Mouse (Mus musculus): Measurements from ENCODE around the gene Rbl1. TPM values are rescaled to one million over a fixed set of nuclear protein-coding genes. Genes with fewer than 3 reads are reported as not detected.

Rbl1 gene
- total RNA-seq, 2 experiments from 2014 or later, result 1.7 to 1.9 TPM

DNA sequence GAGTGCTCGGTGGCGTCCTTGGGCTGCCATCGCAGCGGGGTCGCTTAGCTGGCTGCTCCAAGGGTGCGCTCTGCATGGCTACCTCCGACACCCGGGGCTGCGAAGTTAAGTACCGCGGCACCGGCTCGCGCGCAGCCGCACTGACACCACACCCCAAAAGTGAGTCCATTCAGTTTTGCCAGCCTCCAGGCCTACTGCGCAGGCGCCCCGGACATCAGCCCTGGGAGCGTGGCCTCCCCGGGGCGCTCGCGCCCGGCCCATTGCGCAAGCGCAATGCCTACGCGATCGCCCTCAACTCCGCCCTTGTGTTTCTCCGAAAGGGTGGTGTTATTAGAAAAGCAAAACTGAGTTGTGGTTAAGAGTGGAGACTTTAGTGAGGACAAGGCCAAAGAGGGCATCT is 69.3 kb downstream of the Rbl1 start, which contains the start of gene Samhd1:
Gene Samhd1 (minus strand): TSS at position 252 of the 400 bp plus-strand sequence.
- DNase-seq (ENCODE audit: low spot score in 2 of 2), result peak; percentile 80 to 91

DNA sequence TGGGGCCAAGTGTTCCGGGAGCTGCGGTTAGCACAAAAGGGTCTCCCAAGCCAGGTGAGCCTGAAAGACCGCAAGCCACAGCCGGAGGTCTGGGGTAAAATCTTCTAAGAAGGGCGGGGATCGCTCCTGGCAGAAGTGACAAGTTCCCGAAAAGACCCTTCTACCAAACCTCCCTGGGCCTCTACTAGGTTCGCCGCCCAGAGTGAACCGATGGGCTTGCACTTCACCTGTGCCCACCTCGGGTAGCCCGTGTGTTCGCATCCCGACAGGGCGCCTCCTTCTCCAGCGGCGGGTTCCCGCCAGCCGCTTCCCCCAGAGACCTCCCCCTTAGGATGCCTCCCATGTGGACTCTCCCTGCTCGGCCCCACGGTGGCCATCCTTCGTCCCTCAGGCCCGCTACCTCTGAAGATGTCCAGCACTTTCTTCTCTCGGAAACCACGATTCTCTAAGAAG is 69.8 kb downstream of the Rbl1 start:
- no peak for DNase-seq (ENCODE audit: low spot score in 2 of 2)

DNA sequence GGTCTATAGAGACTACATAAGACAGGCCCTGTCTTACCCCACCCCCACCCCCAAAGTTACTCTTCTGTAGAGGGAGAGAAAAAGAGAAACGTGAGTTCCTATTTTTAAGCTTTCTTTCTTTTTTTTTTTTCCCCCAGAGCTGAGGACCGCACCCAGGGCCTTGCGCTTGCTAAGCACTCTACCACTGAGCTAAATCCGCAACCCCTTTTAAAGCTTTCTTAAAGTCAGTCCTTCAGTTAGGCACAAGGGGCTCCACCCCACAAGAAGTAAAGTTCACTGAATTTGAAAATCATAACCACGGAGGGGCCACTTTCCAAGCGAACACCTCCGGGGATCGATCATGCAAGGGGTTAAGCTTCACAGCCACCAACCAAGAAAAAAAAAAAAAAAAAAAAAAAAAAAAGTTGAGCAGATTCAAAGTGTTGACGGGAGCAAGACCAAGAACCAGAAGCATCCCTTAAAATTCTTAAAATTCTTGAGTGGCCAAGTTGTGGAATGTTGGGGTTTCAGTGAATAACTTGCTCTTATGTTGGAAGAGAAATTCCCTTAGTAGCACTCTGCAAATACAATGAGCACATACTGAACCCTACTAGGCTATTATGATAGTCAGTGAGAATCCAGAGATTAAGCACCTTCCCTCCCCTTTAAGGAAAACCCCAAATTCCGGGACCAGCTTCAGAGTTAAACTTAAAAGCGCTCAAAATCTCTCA is 70.4 kb downstream of the Rbl1 start:
- DNase-seq (ENCODE audit: low spot score in 2 of 2), result no peak

DNA sequence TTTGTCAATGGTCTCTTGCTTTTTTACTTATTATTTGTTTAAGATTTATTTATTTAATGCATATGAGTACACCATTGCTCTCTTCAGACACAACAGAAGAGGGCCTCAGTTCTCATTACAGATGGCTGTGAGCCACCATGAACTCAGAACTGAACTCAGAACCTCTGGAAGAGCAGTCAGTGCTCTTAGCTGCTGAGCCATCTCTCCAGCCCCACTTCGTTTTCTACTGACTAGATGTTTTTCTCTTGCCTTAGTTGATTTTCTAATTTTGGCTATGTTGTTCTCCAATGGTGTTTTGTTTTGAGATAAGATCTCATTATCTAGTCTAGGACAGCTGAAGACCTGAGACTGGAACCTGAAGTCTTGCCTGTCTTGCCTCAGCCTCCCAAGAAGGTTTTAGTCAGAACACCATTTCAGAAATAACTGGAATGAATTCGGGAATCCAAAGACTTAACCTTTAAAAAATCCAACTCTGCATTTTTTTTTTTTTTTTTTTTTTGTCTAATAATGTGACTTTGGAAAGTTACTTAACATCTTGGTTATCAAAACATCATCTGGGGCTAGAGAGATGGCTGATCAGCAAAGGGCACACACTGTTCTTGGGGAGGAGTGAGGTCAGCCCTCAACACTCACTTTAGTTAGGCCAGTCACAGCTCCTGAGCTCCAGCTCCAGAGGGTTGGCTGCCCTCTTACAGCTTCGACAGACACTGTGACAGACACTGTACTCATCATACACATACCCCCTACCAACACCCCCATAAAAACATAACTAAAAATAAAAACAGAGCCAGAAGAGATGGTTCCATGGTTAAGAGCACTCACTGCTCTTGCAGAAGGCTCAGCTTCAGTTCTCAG is 71.4 kb downstream of the Rbl1 start:
- DNase-seq (ENCODE audit: low spot score in 2 of 2), result no peak

DNA sequence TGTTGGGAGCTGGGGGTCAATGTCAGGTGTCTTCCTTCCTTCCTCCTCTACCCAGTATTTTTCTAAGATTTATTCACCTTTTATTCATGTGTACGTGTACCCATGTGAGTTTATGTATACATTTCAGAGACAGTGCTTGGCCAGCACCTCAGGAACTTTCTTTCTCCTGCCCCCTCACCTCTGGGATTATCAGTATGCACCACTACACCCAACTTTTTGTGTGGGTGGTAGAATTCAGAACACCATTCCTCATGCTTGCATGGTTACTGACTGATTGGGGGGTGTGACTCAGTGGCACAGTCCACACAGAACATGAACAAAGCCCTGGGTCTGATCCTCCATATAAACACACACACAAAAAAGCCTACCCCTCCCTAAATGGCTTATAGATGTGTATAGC is 72.2 kb downstream of the Rbl1 start:
- no peak for DNase-seq (ENCODE audit: low spot score in 2 of 2)

DNA sequence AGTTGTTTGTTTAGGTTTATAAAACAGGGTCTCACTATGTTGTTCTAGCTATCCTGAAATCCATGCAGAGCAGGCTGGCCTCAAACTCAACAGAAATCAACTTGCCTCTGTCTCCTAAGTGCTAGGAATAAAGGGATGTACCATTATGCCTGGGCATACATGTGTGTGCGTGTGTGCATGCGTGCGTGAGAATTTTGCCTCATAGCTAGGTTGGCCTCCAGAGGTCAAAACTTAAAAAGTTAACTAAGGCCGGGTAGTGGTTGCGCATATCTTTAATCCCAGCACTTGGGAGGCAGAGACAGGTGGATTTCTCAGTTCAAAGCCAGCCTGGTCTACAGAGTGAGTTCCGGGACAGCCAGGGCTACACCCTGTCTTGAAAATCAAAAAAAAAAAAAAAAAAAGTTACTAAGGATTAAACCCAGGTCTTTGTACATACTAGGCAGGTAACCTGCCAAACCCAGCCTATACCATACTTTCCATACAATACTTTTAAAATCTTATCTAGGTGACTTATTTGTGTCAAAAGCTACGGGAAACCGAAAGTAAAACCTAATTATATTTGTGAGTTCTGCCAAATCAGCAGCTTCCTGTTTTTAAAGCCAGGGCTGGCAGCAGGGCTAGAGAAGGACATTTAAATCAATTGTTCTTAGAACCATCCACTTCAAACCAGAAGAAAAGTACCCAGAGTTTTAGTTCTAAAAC is 73.4 kb downstream of the Rbl1 start:
- DNase-seq (ENCODE audit: low spot score in 2 of 2), result no peak

DNA sequence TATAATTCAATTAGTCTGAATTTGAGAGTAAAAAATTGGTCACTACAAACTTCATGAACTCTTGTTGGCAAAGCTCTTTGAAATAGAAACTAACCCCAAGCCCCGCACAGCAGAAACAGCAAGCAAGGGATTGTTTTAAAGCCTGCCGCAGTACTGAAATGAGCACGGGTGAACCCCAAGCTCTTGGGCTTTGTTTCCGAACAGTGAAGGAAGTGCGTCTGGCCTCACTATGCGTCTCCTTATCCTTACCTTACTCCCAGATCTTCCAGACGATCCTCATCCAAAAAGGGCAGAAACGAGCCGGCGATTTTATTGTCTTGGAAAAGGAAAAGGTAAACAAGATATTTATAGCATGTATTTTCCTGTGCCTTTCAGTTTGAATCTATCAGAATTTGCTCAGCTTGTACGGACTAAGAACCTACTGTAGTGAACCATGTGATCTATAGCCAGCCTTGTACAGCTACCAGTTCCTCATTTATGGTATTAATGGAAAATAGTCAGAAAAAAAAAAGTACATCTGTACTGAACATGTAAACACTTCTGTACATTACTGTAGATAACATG is 74.7 kb downstream of the Rbl1 start:
- DNase-seq (ENCODE audit: low spot score in 2 of 2), result no peak

DNA sequence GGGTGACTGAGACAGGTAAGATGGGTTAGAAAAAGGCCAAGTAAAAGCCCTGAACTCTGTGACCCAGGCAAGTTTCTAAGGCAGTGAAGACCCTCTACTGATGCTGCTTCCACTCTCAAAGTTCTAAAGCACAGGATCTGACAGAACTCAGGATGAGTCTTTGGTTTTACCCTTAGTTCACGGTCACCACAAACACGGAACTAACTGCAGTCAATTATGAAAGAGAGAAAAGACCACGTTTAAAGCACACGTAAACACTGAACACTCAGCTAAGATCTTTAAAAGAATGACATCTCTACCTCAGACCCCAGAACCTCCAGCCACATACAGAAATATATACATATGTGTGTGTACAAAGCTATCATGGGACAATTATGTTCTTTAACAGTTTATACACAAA is 75.2 kb downstream of the Rbl1 start:
- DNase-seq (ENCODE audit: low spot score in 2 of 2), result no peak

DNA sequence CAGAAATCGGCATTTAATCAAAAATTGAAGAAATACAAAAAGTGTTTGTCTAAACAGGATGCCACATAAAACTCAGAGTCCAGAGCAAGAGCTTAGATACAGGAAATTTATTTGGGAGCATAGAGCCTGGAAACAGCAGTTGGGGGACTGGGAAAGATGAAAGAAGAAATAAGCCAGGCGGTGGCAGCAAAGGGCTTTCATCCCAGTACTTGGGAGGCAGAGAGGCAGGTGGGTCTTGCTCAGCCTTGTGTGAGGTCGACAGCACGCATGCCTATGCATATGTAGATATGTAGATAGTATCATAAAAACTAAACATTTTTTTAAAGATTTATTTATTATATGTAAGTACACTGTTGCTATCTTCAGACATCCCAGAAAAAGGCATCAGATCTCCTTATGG is 76.3 kb downstream of the Rbl1 start:
- peak in 1 of 2 experiments; percentile 29 for DNase-seq (ENCODE audit: low spot score in 2 of 2)

DNA sequence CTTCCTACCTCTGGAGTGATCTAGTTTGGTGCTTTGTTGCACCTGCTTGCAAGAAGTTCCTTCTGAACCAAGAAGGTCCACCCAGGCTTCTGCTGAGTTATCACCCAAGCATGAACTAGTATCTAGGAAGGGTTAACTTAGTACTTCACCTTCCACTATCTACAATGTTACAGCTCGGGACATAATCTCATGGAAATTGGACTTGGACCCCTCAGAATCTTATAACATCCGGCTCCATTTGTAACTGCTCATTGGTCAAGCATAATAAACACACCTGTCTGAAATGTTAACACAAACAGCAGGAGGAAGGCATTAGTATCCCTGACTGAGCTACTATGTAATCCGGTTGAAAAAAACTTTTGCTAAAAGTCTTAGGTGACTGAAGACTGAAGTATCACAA is 77.0 kb downstream of the Rbl1 start:
- DNase-seq (ENCODE audit: low spot score in 2 of 2), result no peak

DNA sequence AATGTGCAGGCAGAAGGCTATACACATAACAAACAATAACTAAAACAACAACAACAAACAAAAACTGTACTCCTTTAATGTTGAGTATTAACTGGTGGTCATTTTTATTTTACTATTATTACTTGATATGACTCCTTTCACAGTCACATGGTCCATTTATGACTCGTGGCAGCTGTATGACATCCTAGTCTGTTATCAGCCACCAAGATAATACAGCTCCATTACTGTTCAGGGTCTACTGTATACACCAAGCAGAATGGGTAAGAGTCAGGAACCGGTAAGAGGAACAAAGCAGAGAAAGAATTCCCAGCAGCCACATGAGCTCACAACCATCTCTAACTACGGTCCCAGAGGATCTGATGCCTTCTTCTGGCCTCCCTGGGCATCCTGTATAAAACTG is 79.1 kb downstream of the Rbl1 start:
- DNase-seq (ENCODE audit: low spot score in 2 of 2), result no peak

DNA sequence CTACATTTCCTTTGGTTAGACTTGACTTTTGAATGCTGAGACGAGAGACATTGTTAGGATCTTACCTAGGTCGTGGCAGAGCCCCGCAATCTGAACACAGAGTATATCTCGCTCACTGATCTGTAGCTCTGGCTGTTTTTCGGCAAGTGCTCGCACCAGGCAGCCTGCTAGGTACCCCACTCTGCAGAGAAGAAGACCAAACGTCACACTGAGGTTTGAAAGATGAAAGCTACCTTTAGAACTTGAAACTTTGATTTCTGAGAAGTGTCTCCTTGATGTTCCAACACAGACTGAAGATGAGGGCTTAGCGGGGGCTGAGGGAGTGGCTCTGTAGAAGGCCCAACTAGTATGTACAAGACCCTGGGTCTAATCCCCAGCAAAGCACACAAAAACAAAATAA is 82.6 kb downstream of the Rbl1 start:
- DNase-seq (ENCODE audit: low spot score in 2 of 2), result no peak

DNA sequence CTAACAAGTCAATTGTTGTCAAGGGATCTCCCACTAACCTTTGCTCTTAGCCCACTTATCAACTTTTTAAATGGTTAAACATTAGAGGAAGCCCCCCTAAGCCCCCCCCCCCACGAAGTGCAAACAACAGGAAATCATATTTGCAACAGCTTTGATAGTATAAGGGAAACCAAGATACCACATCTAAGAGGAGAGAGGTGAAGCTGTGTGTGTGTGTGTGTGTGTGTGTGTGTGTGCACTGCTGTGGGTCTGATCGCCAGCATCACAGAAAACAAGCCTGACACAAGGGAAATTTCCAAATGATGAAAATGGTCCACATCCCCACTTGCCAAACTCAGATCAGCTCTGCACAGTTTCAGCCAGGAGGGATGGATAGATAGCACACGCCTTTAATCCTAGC is 85.3 kb downstream of the Rbl1 start:
- no peak for DNase-seq (ENCODE audit: low spot score in 2 of 2)

DNA sequence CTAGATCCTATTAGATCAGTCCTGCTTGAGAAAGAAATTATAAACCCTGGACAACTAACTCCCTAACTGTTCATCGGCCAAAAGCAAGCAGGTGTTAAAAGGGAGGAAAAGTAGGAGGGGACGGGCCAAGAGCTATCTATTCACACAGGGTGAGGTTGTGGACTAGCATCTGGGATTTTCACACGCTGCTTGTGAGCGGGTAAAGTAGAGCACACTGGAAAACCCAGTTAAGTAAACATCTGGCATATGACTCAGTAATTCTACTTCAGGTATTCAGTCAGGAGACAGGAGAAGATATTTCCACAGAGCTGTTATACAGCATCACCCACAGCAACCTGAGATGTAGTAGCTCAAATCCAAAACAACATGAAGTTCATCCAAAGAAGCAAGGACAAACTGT is 85.8 kb downstream of the Rbl1 start:
- no peak for DNase-seq (ENCODE audit: low spot score in 2 of 2)

DNA sequence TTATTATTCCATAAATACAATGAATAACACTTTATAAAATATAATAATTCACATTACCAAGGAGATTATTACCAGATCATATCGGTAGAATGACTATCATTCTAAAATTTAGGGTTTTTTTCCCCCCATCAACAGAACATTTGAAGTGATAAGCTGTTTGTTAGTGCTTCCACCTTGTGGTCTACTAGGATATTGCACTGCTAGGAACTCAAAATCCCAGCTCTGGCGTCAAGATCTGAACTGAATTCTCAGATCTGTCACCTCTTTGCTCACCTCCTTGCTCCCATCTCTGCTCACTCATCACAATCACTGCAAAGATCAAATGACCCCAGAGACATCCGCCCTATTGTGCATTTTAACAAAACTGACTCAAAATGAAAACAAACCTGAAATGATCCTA is 87.4 kb downstream of the Rbl1 start:
- DNase-seq (ENCODE audit: low spot score in 2 of 2), result peak in 1 of 2 experiments; percentile 47

DNA sequence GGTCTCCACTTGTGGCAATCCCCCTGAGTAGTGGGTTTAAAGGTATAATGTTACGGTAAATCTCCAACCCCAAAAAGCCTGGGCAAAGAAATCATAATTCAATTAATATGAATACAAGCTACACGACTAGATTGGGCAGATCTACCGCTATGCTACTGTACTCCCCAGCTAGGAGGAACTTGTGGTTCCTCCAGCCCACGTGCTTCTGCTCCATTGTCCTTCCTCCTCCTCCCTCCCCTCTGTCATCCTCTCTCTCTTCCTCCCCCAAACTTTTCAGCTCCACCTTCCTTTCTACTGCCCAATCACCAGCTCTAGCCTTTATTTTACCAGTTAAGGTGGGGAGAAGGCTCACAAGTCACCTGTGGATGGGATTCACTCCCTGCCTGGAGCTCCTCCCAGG is 96.1 kb downstream of the Rbl1 start:
- no peak for DNase-seq (ENCODE audit: low spot score in 2 of 2)

DNA sequence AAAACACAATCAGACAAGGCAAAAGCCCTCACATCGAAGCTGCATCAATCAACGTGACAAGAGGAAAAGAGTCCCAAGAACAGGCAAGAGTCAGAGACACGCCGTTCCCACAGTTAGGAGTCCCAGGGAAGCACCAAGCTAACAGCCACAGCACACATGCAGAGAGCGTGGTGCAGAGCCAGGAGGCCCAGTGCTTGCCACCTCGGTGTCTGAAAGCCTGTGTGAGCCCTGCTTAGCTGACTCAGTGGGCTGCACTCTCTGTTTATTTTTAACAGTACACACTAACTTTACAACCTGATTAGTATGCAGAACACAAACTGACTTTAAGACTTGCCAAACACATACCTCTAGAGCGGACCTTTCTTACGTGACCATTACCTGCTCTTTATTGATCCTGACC is 99.9 kb downstream of the Rbl1 start:
- no peak for DNase-seq (ENCODE audit: low spot score in 2 of 2)

DNA sequence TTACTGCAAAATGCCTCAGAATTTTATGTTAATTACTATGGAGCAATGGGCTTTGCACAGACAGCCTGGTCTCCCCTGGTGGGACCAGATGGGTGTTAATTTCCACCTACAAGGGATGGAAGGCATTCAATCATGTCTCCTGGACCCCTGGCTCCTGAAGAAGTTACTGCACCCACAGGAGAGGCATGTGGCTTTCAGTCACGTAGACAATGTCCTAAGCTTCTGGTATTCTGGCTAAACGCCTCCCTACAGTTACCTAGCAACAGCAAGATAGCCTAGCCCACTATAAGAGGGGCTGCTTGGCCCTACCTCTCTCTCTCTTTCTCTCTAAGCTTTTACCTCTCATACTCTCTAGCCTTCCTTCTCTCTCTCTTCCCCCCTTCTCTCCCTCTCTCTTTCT is 102.1 kb downstream of the Rbl1 start:
- DNase-seq (ENCODE audit: low spot score in 2 of 2), result no peak

DNA sequence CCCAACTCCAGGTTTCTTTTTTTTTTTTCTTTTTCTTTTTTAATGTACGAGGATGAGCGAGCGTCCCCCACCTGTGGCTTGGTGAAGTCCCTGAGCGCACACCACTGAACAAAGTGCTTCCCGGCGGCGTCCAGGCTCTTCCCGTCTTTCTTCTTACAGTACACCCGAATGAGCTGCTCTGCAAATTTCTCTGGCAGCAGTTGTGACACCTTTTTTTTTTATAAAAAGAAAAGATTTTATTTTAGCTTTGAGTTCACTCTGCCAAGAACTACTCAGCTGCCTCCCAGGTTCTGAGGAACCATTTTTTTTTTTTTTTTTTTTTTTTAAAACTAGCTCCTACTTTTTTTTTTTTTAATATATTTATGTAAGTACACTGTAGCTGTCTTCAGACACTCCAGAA is 102.7 kb downstream of the Rbl1 start:
- DNase-seq (ENCODE audit: low spot score in 2 of 2), result no peak

DNA sequence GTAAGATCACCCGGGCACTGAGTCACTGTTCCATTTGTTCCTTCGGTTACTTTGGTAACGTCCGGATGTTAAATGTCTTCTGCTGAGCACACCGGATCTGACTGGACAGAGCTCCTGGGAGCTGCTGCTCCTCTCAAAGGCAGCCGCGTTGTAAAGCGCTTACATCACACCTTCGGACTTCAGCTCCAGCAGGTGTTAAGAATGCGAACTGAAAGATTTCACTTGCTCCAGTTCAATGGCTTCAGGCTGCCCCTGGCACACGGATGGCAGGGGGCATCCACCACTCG is 104.1 kb downstream of the Rbl1 start:
- DNase-seq (ENCODE audit: low spot score in 2 of 2), result no peak

DNA sequence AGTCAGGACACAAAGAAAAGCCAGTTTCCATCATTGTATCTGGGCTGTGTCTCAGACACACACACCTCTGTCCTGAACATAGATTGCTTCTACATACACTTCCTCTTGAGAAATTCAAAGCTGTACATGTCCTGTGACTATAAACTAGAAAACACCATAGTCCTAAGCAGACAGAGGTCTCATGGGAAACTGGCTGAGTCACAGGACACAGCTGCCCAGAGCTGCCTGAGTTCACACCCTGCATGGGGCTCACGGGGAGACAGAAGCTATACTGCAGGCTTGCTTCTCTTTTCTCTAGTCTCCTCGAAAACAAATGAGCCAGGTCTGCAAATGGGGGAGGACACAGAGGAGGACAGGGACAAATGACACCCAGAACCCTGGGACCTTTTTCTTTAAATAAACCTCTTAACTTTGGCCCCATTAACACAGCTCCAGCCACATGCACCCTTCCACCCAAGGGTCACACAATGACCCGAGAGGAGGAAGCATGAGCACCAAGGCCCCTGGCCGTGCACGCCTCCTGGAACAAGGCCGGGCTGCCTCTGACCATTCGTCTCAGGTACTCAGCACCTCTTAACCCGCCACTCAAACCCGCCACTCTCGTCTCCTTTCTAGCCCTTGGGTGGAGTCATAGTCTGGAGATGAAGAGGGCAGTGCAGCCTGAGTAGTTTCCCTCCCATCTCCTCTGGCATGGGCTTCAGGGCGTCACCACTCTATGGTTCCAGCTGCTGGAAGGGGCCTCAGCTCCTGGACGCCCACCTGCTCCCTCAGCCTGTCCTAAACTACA is 104.6 kb downstream of the Rbl1 start:
- DNase-seq (ENCODE audit: low spot score in 2 of 2), result no peak
